Mouse (Mus musculus) cerebellum, adult 11 months (tissue): ENCODE measurements at regions not wholly inside any gene's neighbourhood (a gene's known extent, or its start where the extent isn't known, plus 50 kb on each side); places are given as distances from the start of the nearest gene placed in this dataset.
"Not testable (repeated sequence)": the region's sequence is repeated elsewhere in the genome, so short reads cannot be mapped to it uniquely, and the experiment has no call there.

ENCODE experiments used
- DNase-seq: peaks from one replicate; pipeline ENCODE4 v3.0.0; 2022

GRCm38 (mm10) chr1:95397188-95397587 lies 83.8 kb downstream of the Fam174a start:
- DNase-seq: no peak

- no peak for DNase-seq
Observed at GRCm38 (mm10) chr1:95399764-95400163, 86.3 kb downstream of the Fam174a start.

DNA sequence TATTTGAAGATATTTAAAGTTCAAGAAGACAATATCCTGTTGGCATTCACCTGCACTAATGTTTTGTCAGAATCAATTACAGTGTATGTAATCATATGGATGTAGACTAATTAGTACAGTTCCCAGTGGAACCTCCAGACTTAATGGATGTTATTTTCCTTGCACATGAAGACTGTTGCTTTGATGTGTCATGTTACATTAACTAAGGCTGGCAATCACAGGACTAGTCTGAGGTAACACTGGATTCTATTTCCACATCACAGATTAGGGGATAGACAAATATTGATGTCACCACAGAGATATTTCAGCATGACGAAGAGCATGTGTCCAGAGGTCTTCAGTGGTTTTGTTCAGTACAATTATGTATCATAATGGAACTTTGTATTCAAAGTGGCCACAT lies 108.8 kb downstream of the Fam174a start:
- no peak for DNase-seq

GRCm38 (mm10) chr1:95425420-95425819 lies 112.0 kb downstream of the Fam174a start:
- no peak for DNase-seq

- no peak for DNase-seq
Observed at GRCm38 (mm10) chr1:95437155-95437554, 123.7 kb downstream of the Fam174a start.

DNA sequence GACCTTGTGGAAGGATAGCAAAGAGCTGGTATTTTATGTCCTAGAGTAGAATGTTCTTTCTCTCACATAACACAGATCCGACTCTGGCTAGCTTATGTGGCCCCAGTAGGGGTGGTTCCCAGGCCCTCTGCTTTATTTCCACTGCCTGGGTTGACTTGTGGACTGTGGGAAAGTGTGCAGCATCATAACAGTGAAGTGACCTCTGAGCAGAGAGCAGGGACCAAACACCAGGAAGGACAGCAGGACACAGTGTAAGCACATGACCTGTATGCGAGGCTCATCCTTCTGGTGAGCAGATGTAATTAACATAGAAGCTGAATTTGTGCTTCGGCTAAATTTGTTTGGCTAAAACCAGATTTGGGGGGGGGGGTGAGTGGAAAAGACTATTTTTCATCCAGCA lies 132.1 kb downstream of the Fam174a start:
- DNase-seq: no peak

GRCm38 (mm10) chr1:95448962-95449558 lies 135.6 kb downstream of the Fam174a start:
- DNase-seq: no peak

DNA sequence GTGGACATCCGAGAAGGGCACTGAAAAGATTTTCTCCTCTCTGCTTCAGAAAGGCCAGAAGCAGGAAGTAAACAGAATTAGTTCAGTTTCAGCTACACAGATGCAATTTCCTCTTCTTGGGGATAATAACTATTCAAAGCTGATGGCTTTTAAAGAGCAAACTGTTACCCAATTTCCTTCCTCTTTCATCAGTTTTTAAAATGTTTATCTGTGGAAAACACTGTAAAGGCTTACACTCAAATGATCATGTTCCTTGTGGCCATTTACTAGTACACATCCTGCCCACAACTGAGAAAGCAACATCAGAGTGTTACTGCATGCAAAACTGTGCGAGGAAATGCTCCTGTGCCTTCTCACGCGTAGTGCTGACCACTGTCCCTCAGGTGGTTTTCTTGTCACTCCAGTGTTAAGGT lies 137.5 kb downstream of the Fam174a start:
- DNase-seq: no peak

DNA sequence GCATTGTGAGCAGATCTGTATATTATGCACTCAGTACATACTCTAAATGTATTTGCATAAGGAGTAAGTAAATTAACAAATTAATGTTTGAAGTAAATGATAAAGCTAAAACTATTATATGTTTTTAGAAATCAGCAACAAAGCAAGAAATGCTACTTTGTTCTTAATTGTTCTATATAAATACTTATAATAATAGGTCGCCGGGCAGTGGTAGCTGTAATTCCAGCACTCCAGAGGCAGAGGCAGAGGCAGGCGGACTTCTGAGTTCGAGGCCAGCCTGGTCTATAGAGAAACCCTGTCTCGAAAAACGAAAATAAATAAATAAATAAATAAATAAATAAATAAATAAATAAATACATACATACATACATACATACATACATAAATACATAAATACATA lies 138.3 kb downstream of the Fam174a start:
- DNase-seq: peak; percentile 46

DNA sequence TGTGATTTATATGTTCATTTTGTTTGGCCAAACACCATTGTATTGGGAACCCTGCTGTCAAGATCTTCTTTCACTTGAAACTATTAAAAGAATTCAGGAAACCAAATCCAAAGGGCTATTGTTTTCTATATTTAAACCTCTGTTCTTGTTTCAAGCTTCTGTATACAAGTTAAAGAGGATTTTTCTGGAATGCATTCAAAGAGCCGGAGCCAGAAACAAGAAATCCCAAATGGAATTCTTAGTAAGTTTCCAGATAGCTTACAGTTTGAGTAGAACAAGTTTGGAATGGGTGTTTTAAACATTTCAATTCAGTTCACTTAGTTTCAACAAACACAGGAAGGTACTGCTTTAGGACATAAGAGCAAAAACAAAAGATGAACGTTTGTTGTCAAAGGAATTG lies 140.8 kb downstream of the Fam174a start:
- no peak for DNase-seq

DNA sequence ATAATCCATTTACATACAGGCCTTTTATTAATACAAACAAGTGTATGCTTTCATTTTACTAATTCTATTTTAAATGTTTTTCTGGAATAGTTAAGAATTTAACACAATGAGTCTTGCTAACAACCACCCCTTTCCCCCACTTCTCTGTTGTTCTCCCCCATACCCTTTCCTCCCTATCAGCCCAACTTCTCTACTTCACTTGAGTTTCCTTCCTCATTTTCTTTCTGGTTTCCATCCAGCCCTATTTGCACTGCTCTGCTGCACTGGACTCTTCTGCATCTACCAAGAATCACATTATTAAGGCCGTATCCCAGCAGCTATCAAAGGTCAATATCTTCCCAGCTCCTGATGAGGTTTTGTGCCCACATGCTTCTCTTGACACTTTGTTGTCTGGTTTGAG lies 145.9 kb downstream of the Fam174a start:
- DNase-seq: no peak

- no peak for DNase-seq
Observed at GRCm38 (mm10) chr1:95468095-95468494, 154.7 kb downstream of the Fam174a start.

- DNase-seq: no peak
Observed at GRCm38 (mm10) chr1:95468772-95469171, 155.3 kb downstream of the Fam174a start.

DNA sequence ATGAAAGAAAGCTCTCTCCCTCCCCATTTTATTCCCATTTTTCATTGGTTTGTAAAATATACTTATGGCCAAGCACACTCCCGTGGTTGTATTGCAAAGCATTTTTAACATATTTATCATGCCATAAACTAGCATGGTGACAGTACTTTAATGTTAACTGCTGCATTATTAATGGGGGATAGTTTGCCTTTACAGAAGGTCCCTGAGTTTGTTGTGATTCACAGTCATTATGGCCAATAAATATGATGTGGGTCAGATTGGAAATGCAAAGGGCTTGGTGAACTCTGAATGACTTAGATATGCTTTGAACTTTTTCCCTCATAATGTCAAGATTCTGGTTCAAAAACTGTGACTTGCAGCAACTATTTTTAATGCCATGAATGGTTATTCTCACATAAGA lies 157.1 kb downstream of the Fam174a start:
- DNase-seq: no peak

- DNase-seq: no peak
Observed at GRCm38 (mm10) chr1:95493004-95493403, 174.4 kb downstream of the St8sia4 start.

- not testable (repeated sequence) for DNase-seq
Observed at GRCm38 (mm10) chr1:95500671-95501070, 166.7 kb downstream of the St8sia4 start.

DNA sequence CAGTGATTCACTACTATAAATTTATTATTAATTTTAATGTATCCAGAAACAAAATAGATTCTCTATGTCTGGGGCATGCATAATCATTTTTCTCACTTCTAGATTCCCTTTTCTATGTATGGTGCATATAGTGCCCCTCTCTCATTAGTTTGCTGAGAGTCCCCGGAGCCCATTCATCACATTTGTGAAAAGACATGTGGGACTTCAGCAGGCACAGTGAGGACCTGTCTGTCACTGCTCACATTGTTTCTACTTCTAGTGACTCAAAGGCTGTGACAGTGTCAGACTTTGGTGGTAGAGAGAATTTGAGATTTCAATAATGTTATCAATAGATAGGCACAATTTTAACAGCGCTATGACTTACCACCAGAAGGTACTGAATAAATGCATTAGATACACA lies 158.7 kb downstream of the St8sia4 start:
- DNase-seq: no peak

DNA sequence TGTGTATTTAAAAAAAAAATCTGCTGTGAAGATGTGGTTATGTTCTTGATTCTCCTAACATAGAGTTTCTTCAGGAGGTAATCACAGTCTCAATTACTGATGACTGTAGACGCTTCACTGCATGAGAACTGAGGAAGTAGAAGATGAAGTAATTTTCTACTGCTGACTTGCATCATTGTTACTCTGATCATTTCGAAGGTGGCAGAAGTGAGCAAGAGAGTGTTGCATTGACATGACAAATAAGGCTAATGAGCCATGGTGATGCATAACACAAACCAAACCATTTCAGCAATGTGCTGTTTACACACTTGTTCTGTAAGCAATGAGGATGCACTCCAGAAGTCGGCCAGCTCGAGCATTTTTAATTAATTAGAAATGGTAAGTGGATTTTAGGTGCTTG lies 138.6 kb downstream of the St8sia4 start:
- no peak for DNase-seq

- DNase-seq: no peak
Observed at GRCm38 (mm10) chr1:95531017-95531416, 136.4 kb downstream of the St8sia4 start.
